Mouse (Mus musculus): Measurements from ENCODE around the gene Med15.

Gene Med15

GRCm38 (mm10) chr16:17604941-17605340 is 127.8 kb downstream of the Med15 start:
- no peak for DNase-seq

Measured in retina, postnatal 1 day (tissue).